Mouse (Mus musculus): Measurements from ENCODE around the gene Mtss1l. TPM values are rescaled to one million over a fixed set of nuclear protein-coding genes. Genes with fewer than 3 reads are reported as not detected.
"Not testable (repeated sequence)": the region's sequence is repeated elsewhere in the genome, so short reads cannot be mapped to it uniquely, and the experiment has no call there.

Gene Mtss1l
- polyA plus RNA-seq, 1 experiment from 2014 or later, result 5.9 TPM

DNA sequence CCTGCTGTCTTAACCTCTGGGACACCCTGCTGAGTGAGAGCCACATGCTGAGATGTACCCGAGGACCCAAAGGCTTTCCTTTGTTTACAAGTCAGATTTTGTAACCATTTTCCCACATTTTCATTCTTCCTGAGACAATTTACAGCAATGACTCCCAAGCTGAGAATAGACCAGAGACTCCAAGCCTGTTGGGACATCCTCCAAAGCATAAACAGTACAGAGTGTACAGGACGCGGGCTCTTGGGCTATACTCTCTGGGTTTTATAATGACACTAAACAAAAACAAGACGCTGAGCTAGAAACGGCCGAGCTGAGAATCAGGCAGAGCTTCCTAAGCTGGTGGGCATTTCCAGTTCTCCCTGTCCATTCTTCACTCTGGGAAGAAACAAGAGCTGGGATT, 53.4 kb downstream of the Mtss1l start:
- Histone ChIP-seq H3K4me3 (ENCODE audit: low read depth, low read length) (no peak overlapping the region), H3K9ac (ENCODE audit: low read depth, low read length) (no peak overlapping the region), H3K27ac (ENCODE audit: low read depth, low read length) (no peak overlapping the region), H3K36me3 (ENCODE audit: control insufficient read depth, insufficient read depth, low read length) (no peaks in the 10 kb centered on the region), H3K27me3 (replicated peaks; ENCODE audit: control insufficient read depth, insufficient read depth, low read length) (no peaks in the 10 kb centered on the region), H3K9me3 (ENCODE audit: control insufficient read depth, low read length) (no peaks in the 10 kb centered on the region), H3K4me1 (replicated peaks; ENCODE audit: control insufficient read depth, insufficient read depth, low read length) (no peaks in the 10 kb centered on the region), H3K4me2 (no peak overlapping the region)
- no peak for ATAC-seq (replicated peaks; ENCODE audit: low FRiP score)
- 81% methylated on average over 6 of the region's 6 CpGs for WGBS
- DNase-seq (ENCODE audit: low spot score), result no peak

DNA sequence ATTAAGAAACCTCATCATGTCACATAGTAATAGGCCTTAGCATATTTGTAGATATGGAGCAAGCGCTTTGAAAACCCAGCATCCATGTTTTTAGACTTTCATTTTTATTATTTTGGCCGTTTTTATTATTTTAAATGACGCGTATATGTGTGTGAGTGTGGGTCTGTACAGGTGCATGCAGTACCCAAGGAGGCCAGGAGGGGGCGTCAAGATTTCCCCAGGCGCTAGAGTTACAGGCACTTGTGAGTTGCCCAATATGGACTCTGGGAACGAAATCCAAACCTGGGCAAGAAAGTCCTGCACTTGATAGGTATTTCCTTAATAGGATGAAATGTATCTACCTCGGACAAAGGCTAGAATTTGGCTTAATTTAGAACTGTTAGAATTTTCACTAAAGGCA, 54.0 kb downstream of the Mtss1l start:
- no peak overlapping the region for H3K27ac ChIP-seq (ENCODE audit: low read depth, low read length)
- no peaks in the 10 kb centered on the region for H3K9me3 ChIP-seq (ENCODE audit: control insufficient read depth, low read length)
- DNase-seq (ENCODE audit: low spot score), result no peak
- no peaks in the 10 kb centered on the region for H3K36me3 ChIP-seq (ENCODE audit: control insufficient read depth, insufficient read depth, low read length)
- no peaks in the 10 kb centered on the region for H3K4me1 ChIP-seq (replicated peaks; ENCODE audit: control insufficient read depth, insufficient read depth, low read length)
- H3K4me2 ChIP-seq, result no peak overlapping the region
- no peaks in the 10 kb centered on the region for H3K27me3 ChIP-seq (replicated peaks; ENCODE audit: control insufficient read depth, insufficient read depth, low read length)
- no peak for ATAC-seq (replicated peaks; ENCODE audit: low FRiP score)
- no peak overlapping the region for H3K4me3 ChIP-seq (ENCODE audit: low read depth, low read length)
- 70% methylated on average over 8 of the region's 8 CpGs for WGBS
- no peak overlapping the region for H3K9ac ChIP-seq (ENCODE audit: low read depth, low read length)

GRCm38 (mm10) chr8:110775721-110776120, 54.4 kb downstream of the Mtss1l start:
- WGBS, result 78% methylated on average over 3 of the region's 3 CpGs
- Histone ChIP-seq H3K9me3 (ENCODE audit: control insufficient read depth, low read length) (no peaks in the 10 kb centered on the region), H3K4me3 (ENCODE audit: low read depth, low read length) (no peak overlapping the region), H3K4me1 (replicated peaks; ENCODE audit: control insufficient read depth, insufficient read depth, low read length) (no peaks in the 10 kb centered on the region), H3K27ac (ENCODE audit: low read depth, low read length) (no peak overlapping the region), H3K9ac (ENCODE audit: low read depth, low read length) (no peak overlapping the region), H3K4me2 (no peak overlapping the region), H3K27me3 (replicated peaks; ENCODE audit: control insufficient read depth, insufficient read depth, low read length) (no peaks in the 10 kb centered on the region), H3K36me3 (ENCODE audit: control insufficient read depth, insufficient read depth, low read length) (no peaks in the 10 kb centered on the region)
- ATAC-seq (replicated peaks; ENCODE audit: low FRiP score) (no peak), DNase-seq (ENCODE audit: low spot score) (no peak)

- no peaks in the 10 kb centered on the region for H3K9me3 ChIP-seq (ENCODE audit: control insufficient read depth, low read length)
- H3K4me1 ChIP-seq (replicated peaks; ENCODE audit: control insufficient read depth, insufficient read depth, low read length), result no peaks in the 10 kb centered on the region
- no peak for ATAC-seq (replicated peaks; ENCODE audit: low FRiP score)
- H3K27me3 ChIP-seq (replicated peaks; ENCODE audit: control insufficient read depth, insufficient read depth, low read length), result no peaks in the 10 kb centered on the region
- no peak overlapping the region for H3K4me2 ChIP-seq
- H3K4me3 ChIP-seq (ENCODE audit: low read depth, low read length), result no peak overlapping the region
- H3K36me3 ChIP-seq (ENCODE audit: control insufficient read depth, insufficient read depth, low read length), result no peaks in the 10 kb centered on the region
- 88% methylated on average over 3 of the region's 3 CpGs for WGBS
- DNase-seq (ENCODE audit: low spot score), result no peak
- H3K27ac ChIP-seq (ENCODE audit: low read depth, low read length), result no peak overlapping the region
- no peak overlapping the region for H3K9ac ChIP-seq (ENCODE audit: low read depth, low read length)
These were observed 55.1 kb downstream of the Mtss1l start for GRCm38 (mm10) chr8:110776335-110776734.

DNA sequence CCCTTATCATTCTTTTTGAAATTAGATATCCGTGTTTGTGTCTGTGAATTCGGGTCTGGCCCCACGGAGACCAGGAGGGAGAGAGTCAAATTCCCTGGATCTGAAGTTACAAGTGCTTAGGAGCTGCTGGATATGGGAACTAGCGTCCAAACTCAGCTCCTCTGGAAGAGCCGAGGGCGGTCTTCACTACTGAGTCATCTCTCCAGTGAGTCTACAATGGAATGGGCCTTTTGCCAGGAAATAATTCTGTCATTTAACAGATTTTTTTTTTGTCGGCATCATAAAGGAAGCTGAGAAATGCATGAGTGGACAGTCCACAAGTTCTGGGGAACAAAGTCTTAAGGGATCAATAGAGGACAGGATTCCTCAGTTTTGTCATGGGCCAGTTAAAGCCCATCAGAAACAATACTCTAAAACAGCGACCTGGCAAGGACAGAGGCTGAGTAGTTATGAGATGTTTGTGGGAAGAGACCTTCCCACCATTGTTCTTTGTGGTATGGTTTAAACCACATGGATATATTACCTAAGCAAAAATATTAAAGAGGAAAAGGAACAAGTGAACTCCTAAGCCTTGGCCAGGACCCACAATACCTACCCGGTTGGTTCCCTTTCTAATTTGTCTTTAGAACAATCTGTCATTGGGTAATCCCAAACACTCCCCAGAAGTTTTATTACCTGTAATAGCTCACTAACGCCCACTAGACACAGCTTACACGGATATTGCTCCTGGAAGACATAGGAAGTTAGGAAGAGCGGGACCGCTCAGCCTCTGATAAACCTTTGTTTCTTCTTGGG, 58.8 kb downstream of the Mtss1l start:
- Histone ChIP-seq H3K27me3 (replicated peaks; ENCODE audit: control insufficient read depth, insufficient read depth, low read length) (no peaks in the 10 kb centered on the region), H3K9me3 (ENCODE audit: control insufficient read depth, low read length) (no peaks in the 10 kb centered on the region), H3K36me3 (ENCODE audit: control insufficient read depth, insufficient read depth, low read length) (no peaks in the 10 kb centered on the region), H3K9ac (ENCODE audit: low read depth, low read length) (no peak overlapping the region), H3K4me2 (no peak overlapping the region), H3K27ac (ENCODE audit: low read depth, low read length) (no peak overlapping the region), H3K4me1 (replicated peaks; ENCODE audit: control insufficient read depth, insufficient read depth, low read length) (no peaks in the 10 kb centered on the region), H3K4me3 (ENCODE audit: low read depth, low read length) (no peak overlapping the region)
- WGBS, result 77% methylated on average over 13 of the region's 13 CpGs
- no peak for DNase-seq (ENCODE audit: low spot score)
- ATAC-seq (replicated peaks; ENCODE audit: low FRiP score), result no peak

- Histone ChIP-seq H3K4me3 (ENCODE audit: low read depth, low read length) (no peak overlapping the region), H3K9me3 (ENCODE audit: control insufficient read depth, low read length) (no peaks in the 10 kb centered on the region), H3K36me3 (ENCODE audit: control insufficient read depth, insufficient read depth, low read length) (no peaks in the 10 kb centered on the region), H3K9ac (ENCODE audit: low read depth, low read length) (no peak overlapping the region), H3K27ac (ENCODE audit: low read depth, low read length) (no peak overlapping the region), H3K4me1 (replicated peaks; ENCODE audit: control insufficient read depth, insufficient read depth, low read length) (no peaks in the 10 kb centered on the region), H3K27me3 (replicated peaks; ENCODE audit: control insufficient read depth, insufficient read depth, low read length) (no peaks in the 10 kb centered on the region), H3K4me2 (no peak overlapping the region)
- 56% methylated on average over 2 of the region's 2 CpGs for WGBS
- no peak for ATAC-seq (replicated peaks; ENCODE audit: low FRiP score)
- DNase-seq (ENCODE audit: low spot score), result no peak
These were observed 64.1 kb downstream of the Mtss1l start for GRCm38 (mm10) chr8:110785366-110785765.

DNA sequence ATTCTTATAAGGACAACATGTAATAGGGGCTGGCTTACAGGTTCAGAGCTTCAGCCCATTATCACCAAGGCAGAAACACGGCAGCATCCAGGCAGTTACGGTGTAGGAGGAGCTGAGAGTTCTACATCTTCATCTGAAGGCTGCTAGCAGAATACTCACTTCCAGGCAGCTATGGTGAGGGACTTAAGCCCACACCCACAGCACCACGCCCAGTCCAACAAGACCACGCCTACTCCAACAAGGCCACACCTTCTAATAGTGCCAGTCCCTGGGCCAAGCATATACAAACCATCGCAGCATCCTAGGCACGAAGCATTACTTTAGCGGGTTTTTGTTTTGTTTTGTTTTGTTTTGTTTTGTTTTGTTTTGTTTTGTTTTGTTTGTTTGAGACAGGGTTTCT, 65.2 kb downstream of the Mtss1l start:
- 70% methylated on average over 7 of the region's 7 CpGs for WGBS
- H3K27me3 ChIP-seq (replicated peaks; ENCODE audit: control insufficient read depth, insufficient read depth, low read length); DNase-seq (ENCODE audit: low spot score): not testable (repeated sequence)

DNA sequence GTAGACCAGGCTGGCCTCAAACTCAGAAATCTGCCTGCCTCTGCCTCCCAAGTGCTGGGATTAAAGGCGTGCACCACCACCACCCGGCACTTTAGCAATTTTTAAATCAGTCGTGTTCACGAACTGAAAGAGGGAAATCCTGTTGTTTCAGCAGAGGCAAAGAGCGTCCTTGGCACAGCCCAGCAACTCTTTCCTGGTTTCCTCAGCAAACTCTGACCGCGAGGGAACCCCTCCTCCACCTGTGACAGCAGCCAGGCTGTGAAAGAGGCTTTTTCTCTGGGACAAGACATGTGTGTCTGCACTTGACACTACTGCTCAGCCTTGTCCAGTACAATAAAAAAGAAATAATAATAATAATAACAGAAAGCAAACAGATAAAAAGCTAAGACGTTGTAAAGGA, 65.7 kb downstream of the Mtss1l start:
- Histone ChIP-seq H3K4me2 (no peak overlapping the region), H3K4me3 (ENCODE audit: low read depth, low read length) (no peak overlapping the region), H3K4me1 (replicated peaks; ENCODE audit: control insufficient read depth, insufficient read depth, low read length) (no peaks in the 10 kb centered on the region), H3K27me3 (replicated peaks; ENCODE audit: control insufficient read depth, insufficient read depth, low read length) (no peaks in the 10 kb centered on the region), H3K9ac (ENCODE audit: low read depth, low read length) (no peak overlapping the region), H3K36me3 (ENCODE audit: control insufficient read depth, insufficient read depth, low read length) (no peaks in the 10 kb centered on the region), H3K9me3 (ENCODE audit: control insufficient read depth, low read length) (no peaks in the 10 kb centered on the region), H3K27ac (ENCODE audit: low read depth, low read length) (no peak overlapping the region)
- no peak for ATAC-seq (replicated peaks; ENCODE audit: low FRiP score)
- no peak for DNase-seq (ENCODE audit: low spot score)
- WGBS, result 71% methylated on average over 8 of the region's 8 CpGs

More for the DNA sequence above, 65.2 kb downstream of the Mtss1l start:
- not testable (repeated sequence) for H3K4me3 ChIP-seq (ENCODE audit: low read depth, low read length); H3K9ac ChIP-seq (ENCODE audit: low read depth, low read length); H3K4me1 ChIP-seq (replicated peaks; ENCODE audit: control insufficient read depth, insufficient read depth, low read length); H3K9me3 ChIP-seq (ENCODE audit: control insufficient read depth, low read length); H3K4me2 ChIP-seq; H3K36me3 ChIP-seq (ENCODE audit: control insufficient read depth, insufficient read depth, low read length); H3K27ac ChIP-seq (ENCODE audit: low read depth, low read length)
- ATAC-seq (replicated peaks; ENCODE audit: low FRiP score), result 0 out of 2 replicates have a peak, but pooled peaks have one; percentile 51

GRCm38 (mm10) chr8:110787411-110787954, 66.2 kb downstream of the Mtss1l start:
- Histone ChIP-seq H3K9ac (ENCODE audit: low read depth, low read length) (no peak overlapping the region), H3K4me3 (ENCODE audit: low read depth, low read length) (no peak overlapping the region), H3K9me3 (ENCODE audit: control insufficient read depth, low read length) (no peaks in the 10 kb centered on the region), H3K4me2 (no peak overlapping the region), H3K27me3 (replicated peaks; ENCODE audit: control insufficient read depth, insufficient read depth, low read length) (no peaks in the 10 kb centered on the region), H3K36me3 (ENCODE audit: control insufficient read depth, insufficient read depth, low read length) (no peaks in the 10 kb centered on the region), H3K27ac (ENCODE audit: low read depth, low read length) (no peak overlapping the region), H3K4me1 (replicated peaks; ENCODE audit: control insufficient read depth, insufficient read depth, low read length) (no peaks in the 10 kb centered on the region)
- WGBS, result 84% methylated on average over 9 of the region's 9 CpGs
- no peak for ATAC-seq (replicated peaks; ENCODE audit: low FRiP score)
- DNase-seq (ENCODE audit: low spot score), result no peak

Data from liver, embryonic 11.5 days (tissue).